Mouse (Mus musculus) embryo, embryonic 11 days (tissue): ENCODE results near the gene Ccdc3.

Experiments
- DNase-seq: peaks from one replicate; pipeline ENCODE4 v3.0.0-alpha.2; 2015

Gene Ccdc3

GRCm38 (mm10) chr2:5137500-5138286 lies at the start of gene Ccdc3:
TSS of gene Ccdc3 (plus strand) at chr2:5137776.
- peak; percentile 68 for DNase-seq

GRCm38 (mm10) chr2:5090385-5090784 lies 47.2 kb upstream of the Ccdc3 start:
- peak; percentile 48 for DNase-seq

- DNase-seq = no peak
These were observed 42.7 kb upstream of the Ccdc3 start for GRCm38 (mm10) chr2:5094876-5095275.

GRCm38 (mm10) chr2:5095316-5095715 lies 42.3 kb upstream of the Ccdc3 start:
- no peak for DNase-seq

GRCm38 (mm10) chr2:5097786-5098445 lies 39.7 kb upstream of the Ccdc3 start:
- DNase-seq = peak; percentile 75

DNA sequence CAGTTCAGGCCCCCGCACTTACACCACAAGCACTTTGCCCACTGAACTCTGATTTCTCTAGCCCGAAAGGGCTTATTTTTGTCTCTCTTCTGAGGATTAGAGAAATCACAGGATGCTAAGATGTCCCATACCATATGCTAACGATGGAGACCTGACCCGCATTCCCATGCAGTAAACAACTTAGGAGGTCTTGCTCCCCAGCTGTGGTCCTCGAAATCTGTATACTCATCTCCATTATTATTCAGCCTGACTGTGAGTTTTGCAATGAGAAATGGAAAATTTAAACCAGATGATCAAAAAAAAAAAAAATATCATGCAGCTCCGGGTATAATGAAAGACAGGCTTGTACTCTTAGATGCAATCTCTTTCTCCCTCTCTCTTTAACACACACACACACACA lies 38.4 kb upstream of the Ccdc3 start:
- peak; percentile 9 for DNase-seq

GRCm38 (mm10) chr2:5101743-5102245 lies 35.8 kb upstream of the Ccdc3 start:
- no peak for DNase-seq

- DNase-seq = no peak
These were observed 34.7 kb upstream of the Ccdc3 start for GRCm38 (mm10) chr2:5102891-5103290.

GRCm38 (mm10) chr2:5112785-5113291 lies 24.7 kb upstream of the Ccdc3 start:
- no peak for DNase-seq

DNA sequence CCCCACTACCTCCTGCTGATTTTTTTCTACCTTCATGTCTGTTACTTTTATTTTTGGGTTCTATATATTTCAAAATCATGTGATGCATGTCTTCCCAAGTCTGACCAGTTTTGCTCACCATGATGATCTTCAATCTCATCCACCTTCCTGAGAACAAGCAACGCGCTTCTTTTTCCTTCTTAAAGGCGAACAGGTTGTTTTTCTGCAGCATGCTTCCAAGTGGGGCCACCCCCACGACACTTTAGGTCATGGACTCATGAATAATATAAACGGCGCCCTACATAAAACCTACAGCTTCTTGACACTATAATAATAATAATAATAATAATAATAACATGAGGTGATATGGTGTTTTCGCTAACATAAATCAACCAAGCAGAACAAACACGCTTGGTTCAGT lies 23.2 kb upstream of the Ccdc3 start:
- DNase-seq = no peak

GRCm38 (mm10) chr2:5116856-5117532 lies 20.6 kb upstream of the Ccdc3 start:
- peak; percentile 47 for DNase-seq

DNA sequence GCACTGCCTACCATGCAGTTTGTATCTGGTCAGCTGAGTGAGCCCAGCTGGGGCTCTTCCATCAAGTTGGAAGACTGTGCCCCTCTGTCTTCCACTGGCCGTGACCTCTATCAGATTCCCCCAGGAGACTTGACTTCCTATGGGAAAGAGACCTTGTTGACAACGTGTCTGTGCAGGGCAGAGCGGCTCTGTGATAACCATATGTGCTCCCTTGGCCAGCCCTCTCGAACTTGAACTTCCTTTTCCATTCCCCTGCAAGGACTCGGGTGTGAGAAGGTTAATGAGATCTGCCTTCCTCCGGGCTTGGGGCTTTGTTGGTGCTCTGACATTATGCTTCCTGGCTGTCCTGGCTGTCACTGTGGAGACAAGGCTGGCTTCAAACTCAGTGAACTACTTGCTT lies 12.1 kb upstream of the Ccdc3 start:
- peak; percentile 57 for DNase-seq

DNA sequence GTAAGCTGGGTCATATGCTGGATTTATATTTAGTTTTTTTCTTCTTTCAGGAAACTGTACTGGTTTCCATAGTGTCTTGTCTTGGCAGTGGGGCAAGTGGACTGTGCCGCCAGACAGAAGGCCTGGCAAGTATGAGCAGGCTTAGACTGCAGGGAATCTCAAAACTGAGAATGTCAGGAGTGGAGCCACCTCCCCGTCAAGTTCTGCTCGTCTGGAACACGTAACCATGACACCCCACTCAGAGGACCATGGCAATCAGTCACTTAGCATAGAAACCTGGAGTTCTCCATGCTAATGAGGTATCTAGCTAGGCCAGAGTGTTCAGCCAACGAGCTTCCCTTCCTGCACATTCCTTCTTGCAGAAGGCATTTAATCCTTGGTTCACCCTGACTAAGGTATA lies 10.2 kb upstream of the Ccdc3 start:
- DNase-seq = no peak

- no peak for DNase-seq
These were observed 8.5 kb upstream of the Ccdc3 start for GRCm38 (mm10) chr2:5129099-5129498.

GRCm38 (mm10) chr2:5132046-5132445 lies 5.5 kb upstream of the Ccdc3 start:
- no peak for DNase-seq

DNA sequence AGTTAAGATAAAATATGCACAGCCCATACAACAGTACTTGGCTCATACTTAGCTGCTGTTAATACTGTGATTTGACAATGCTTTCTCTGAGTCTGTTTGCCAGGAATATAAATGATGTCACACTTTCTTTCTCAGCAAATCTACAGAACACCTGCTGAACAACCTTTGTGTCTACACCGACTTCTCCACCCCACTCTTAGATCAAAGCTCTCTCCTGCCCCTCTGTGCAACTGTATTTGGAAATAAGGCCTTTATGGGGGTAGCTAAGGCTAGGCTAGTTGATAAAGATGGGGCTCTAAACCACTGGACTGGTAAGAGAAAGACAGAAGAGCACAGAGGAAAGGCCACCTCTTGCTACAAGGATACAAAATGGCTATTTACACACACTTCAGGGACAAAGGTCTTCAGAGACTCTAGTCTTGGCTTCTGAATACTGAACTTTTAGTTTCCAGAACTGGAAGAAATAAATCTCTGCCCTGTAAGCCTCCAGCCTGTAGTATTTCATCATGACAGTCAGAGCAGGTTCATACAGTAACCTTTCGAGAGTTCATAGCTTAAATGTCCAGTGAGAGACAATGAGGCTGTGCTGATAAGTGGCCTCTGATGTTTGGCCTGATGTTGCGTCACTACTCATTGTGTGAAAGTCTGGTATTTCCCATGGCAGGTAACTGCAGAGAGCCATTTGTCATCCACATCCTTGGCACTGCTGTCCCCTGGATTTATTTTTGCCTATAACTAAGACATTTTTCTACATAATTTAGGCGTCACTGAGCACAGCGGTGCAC lies 2.4 kb upstream of the Ccdc3 start:
- no peak for DNase-seq

DNA sequence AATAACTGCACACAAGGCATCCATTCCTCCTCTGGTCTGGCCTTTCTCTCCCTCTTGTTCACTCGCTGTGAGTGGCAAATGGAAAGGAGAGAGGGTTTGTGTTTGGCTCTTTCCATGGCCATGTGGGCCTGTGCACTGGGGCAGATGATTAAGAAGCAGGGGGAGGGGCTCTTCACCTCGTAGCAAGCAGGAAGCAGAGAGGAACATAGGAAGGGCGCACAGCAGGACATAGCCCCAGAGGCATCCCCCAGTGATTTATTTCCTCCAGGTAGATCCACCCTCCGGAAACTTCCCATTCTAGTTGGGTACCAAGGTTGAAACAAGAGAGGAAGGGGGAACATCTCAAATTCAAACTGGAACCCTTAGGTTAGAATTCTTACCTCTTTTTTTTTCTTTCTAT lies 2.4 kb downstream of the Ccdc3 start:
- DNase-seq = no peak

- DNase-seq = no peak
These were observed 6.9 kb downstream of the Ccdc3 start for GRCm38 (mm10) chr2:5144446-5144845.

DNA sequence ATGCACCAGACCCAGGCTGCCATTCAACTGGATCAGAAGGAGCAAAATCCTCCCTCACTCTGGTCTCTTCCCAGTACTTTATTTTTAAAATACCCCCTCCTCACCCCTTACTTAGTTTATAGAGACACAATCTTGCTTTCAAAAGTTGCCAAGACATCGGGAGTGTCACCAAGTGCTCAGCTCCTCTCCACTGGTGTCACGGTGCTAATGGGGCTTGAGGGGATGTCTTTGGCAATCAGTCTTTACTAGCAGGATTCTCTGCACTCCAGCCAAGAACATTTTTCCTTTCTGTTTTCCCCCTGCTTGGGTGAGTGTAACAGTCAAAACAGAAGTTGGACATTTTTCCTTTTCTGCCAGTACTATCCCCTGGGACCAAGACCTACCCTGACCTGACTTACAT lies 10.3 kb downstream of the Ccdc3 start:
- no peak for DNase-seq

- no peak for DNase-seq
These were observed 17.1 kb downstream of the Ccdc3 start for GRCm38 (mm10) chr2:5154711-5155110.

DNA sequence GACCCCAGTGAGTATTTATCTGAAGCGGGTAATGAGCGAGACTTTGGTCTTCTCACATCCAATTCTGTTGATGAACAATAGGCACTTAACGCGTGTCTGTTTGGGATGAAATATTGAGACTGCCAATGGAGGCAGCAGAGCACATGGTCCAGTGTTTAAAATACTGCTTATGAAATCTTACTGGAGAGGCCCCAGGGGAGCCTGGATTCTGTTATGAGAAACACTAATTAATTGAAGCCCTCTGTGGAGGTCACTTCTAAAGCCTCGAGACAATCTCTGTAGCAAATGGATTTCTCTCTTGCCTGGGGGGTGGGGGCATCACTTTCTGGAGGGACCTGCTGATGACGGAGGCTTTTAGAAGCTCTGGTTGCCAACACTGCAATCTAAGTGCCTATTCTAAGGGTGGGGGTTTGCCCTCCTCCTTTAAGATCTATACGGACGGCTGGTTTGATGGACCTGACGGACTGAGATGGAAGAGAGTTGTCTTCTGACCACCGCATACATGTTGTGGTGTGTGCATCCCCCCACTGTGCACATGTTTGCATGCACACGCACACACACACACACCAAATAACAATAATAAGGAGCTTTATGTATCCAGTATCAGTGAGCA lies 22.8 kb downstream of the Ccdc3 start:
- DNase-seq = peak; percentile 40
